Mouse (Mus musculus): Measurements from ENCODE around the gene Gtse1.

GRCm38 (mm10) chr15:85909931-85910330 lies 50.4 kb downstream of the Gtse1 start:
- no peak for TF ChIP-seq CTCF (IDR thresholded peaks at IDR 0.05; ENCODE audit: extremely low read depth, insufficient read depth, low read length)
- TF ChIP-seq POLR2A (IDR thresholded peaks at IDR 0.05; ENCODE audit: extremely low read depth, insufficient read depth, low read length): no peak
